Mouse (Mus musculus) thymus, adult 2 months (tissue): ENCODE measurements around the gene Skida1.

Experiments used
- CTCF ChIP-seq: fragments of 200-500 bp; IDR thresholded peaks from 2 replicates; pipeline ENCODE4 v1.5.1; 2012; ENCODE audit warnings: mild to moderate bottlenecking, control low read depth, low read length, moderate library complexity, borderline replicate concordance; ENCODE audit not compliant: control insufficient read depth, poor library complexity, insufficient read depth; ENCODE audit errors: extremely low read depth
- POLR2A ChIP-seq: fragments of 200-500 bp; IDR thresholded peaks from 2 replicates; pipeline ENCODE4 v1.6.1; 2012; ENCODE audit warnings: mild to moderate bottlenecking, low read length, control low read depth, moderate library complexity; ENCODE audit not compliant: control insufficient read depth, poor library complexity, insufficient read depth; ENCODE audit errors: extremely low read depth

GRCm38 (mm10) chr2:18011226-18011625 lies 37.6 kb downstream of the Skida1 start:
- no peak for TF ChIP-seq CTCF
- no peak for TF ChIP-seq POLR2A
